Mouse (Mus musculus): ENCODE results near the gene Gm3453. TPM values are rescaled to one million over a fixed set of nuclear protein-coding genes. Genes with fewer than 3 reads are reported as not detected.

The Gm3453 gene
- not detected for polyA plus RNA-seq (2017; shearing (Covaris generic))

DNA sequence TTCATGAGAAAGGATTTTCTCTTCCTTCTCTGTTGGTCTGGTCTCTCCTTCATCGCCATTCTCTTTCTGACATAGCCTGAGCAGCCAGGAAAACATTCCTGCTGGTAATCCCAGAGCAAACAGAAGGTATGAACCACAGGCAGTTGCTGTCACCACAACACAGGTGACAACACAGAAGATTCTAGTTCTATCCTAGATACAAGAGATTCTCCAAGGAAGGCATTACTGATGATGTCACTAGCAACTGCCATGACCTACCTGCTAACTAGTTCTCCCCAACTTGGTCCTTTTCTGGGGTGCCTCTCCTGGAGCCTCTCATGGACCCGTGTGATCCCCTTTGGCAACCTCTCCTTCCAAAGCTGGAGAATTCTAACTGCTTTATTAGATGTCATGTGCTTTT is at the start of gene Gm3453:
Gm3453 (minus strand) TSS at position 101 of the 400 bp plus-strand sequence.

DNA sequence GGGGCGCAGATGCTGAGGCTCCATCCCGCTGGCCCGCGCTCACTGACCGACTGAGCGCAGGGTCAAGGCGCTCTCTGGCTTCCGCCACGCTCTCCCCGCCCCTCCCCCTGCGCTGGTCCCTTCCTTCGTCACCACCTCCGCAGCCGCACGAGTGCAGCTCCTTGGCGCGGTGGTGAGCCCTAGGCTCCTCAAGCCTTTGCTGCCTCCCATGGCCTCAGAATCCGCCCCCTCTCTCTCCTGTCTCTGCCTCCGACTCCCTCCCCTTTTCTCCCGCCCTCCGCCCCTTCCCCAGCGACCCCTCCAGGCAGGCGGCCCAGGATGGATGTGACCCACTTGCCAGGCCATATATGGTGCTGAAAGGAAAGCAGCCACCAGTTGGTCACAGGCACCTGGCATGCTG is 17.3 kb downstream of the Gm3453 start, which contains the start of gene Gm3248:
Gm3248 (minus strand) TSS at position 111 of the 400 bp plus-strand sequence.

Other genes starting within 250 kb of the Gm3453 start
- not detected for gene Gm3373, start 237.6 kb downstream of the Gm3453 start, polyA plus RNA-seq (2017; shearing (Covaris generic))
- 3.4 TPM for gene Gm3383, start 171.2 kb downstream of the Gm3453 start, polyA plus RNA-seq (2017; shearing (Covaris generic))
- not detected for gene Gm3424, start 148.8 kb downstream of the Gm3453 start, polyA plus RNA-seq (2017; shearing (Covaris generic))
- 0.60 TPM for gene Gm8237, start 98.8 kb downstream of the Gm3453 start, polyA plus RNA-seq (2017; shearing (Covaris generic))
- gene Gm3248, start 17.4 kb downstream of the Gm3453 start, polyA plus RNA-seq (2017; shearing (Covaris generic)), result 1.6 TPM
- gene Gm6337, start 79.1 kb upstream of the Gm3453 start, polyA plus RNA-seq (2017; shearing (Covaris generic)), result not detected
- 2.0 TPM for gene Gm8206, start 114.8 kb upstream of the Gm3453 start, polyA plus RNA-seq (2017; shearing (Covaris generic))
- gene Gm3468, start 129.5 kb upstream of the Gm3453 start, polyA plus RNA-seq (2017; shearing (Covaris generic)), result 5.6 TPM
- not detected for gene Gm3476, start 146.7 kb upstream of the Gm3453 start, polyA plus RNA-seq (2017; shearing (Covaris generic))
- not detected for gene Gm21560, start 240.2 kb upstream of the Gm3453 start, polyA plus RNA-seq (2017; shearing (Covaris generic))